9 mouse cellular contexts compared by ENCODE assay signal in the genomic region with DNA sequence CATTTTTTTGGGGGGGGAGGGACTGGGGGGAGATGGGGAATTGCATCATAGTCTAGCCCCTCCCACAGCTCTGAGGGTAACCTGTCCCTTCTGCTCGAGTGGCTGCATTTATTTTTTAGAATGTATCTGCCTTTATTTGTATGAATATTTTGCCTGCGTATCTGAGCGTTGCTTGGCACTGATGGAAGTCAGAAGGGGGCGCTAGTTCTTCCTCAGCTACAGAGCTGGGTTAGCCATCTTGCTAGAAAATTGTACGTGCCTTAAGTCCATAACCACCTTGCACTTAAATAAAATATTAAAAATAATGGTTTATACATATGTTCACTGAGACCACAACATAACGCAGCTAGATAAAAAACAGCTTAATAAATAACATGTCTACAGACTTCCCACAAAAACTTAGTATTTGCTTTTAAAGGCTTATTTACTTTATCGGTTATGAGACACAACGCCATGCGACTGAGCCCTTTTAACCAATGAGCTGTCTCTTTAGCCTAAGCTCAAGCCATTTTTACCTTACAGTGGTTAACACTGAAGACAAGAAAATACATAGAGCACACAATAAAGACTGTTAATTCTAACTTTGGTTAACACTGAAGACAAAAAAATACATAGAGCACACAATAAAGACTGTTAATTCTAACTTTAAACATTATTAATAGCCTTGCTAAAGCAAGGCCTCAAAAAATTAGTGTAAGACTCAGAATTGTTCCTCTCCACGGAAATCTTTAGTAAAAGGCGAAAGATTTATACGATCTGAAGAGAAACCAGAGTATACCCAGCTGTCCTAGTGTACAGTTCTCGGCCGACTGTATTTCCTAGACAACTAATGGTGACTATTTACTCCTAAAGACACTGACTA. TPM values are rescaled to one million over a fixed set of nuclear protein-coding genes. Genes with fewer than 3 reads are reported as not detected.
DNase-seq lines count a peak whose midpoint lies in the region; ATAC-seq and TF ChIP-seq lines count a peak whose summit lies in the region.
"Had no signal": no experiment of that assay in that cellular context is flagged by ENCODE, and none has a peak within 500 bp of the region (broad histone marks: within the 10 kb centered on the region; RNA-seq: fewer than 3 reads in every experiment).

No protein-coding gene starts in this region.

- no peaks in the 10 kb centered on the region for H3K36me3 ChIP-seq in embryonic facial prominence, embryonic 15.5 days
- H3K36me3 ChIP-seq in megakaryocyte, embryonic 14.5 days (replicated peaks; ENCODE audit: low read length): no peaks in the 10 kb centered on the region
- H3K36me3 ChIP-seq in splenic B cell, adult 2 months (ENCODE audit: control insufficient read depth, insufficient read depth, low read length, poor library complexity, severe bottlenecking): no peaks in the 10 kb centered on the region

- H3K27ac ChIP-seq in bone marrow macrophage, adult 2 months (ENCODE audit: insufficient read depth, low read depth, low read length): peak overlapping the region; percentile 33
- peak overlapping the region; percentile 98 for H3K27ac ChIP-seq in embryonic facial prominence, embryonic 15.5 days (replicated peaks)

- H3K4me1 ChIP-seq in bone marrow macrophage, adult 2 months (ENCODE audit: control insufficient read depth, insufficient read depth, low read length): peaks cover 17% of the 10 kb centered on the region
- H3K4me1 ChIP-seq in embryonic facial prominence, embryonic 15.5 days: peaks cover 4% of the 10 kb centered on the region; the same call in 1 of the 2 replicates
- H3K4me1 ChIP-seq in megakaryocyte, embryonic 14.5 days: peaks cover 43% of the 10 kb centered on the region

- peak; percentile 84 for ATAC-seq in embryonic facial prominence, embryonic 15.5 days (ENCODE audit: insufficient number of reproducible peaks, low FRiP score, low TSS enrichment, low read depth)

- peak; percentile 91 for TF ChIP-seq POLR2A in bone marrow macrophage, adult 2 months (IDR thresholded peaks at IDR 0.05; ENCODE audit: borderline replicate concordance, low read depth, low read length)

- H3K27me3 ChIP-seq in embryonic facial prominence, embryonic 15.5 days: no peaks in the 10 kb centered on the region
- peaks cover 3% of the 10 kb centered on the region for H3K27me3 ChIP-seq in megakaryocyte, embryonic 14.5 days (replicated peaks)
- no peaks in the 10 kb centered on the region for H3K27me3 ChIP-seq in splenic B cell, adult 2 months (ENCODE audit: control insufficient read depth, insufficient read depth, low read length, poor library complexity, severe bottlenecking)

- peak; percentile 56 to 79 for DNase-seq in left cerebral cortex, postnatal 14 days (ENCODE audit: low spot score in 2 of 2)
- DNase-seq in left cerebral cortex, adult 11 months (ENCODE audit: low spot score): no peak
- peak; percentile 58 to 74 for DNase-seq in heart, postnatal 10 days
- peak; percentile 44 to 58 for DNase-seq in kidney, postnatal 36 days
- peak; percentile 90 for DNase-seq in splenic B cell, adult 2 months (ENCODE audit: low read depth, low spot score)

- peak overlapping the region; percentile 76 for H3K4me2 ChIP-seq in embryonic facial prominence, embryonic 15.5 days (replicated peaks)

- H3K4me3 ChIP-seq in bone marrow macrophage, adult 2 months (ENCODE audit: insufficient read depth, low read length): no peak overlapping the region
- peak overlapping the region; percentile 70 for H3K4me3 ChIP-seq in embryonic facial prominence, embryonic 15.5 days (replicated peaks)
- H3K4me3 ChIP-seq in megakaryocyte, embryonic 14.5 days (replicated peaks): peak overlapping the region; percentile 98

- no peak overlapping the region for H3K9ac ChIP-seq in embryonic facial prominence, embryonic 15.5 days

- under 1% methylated on average over 14 of the region's 14 CpGs for WGBS in embryonic facial prominence, embryonic 15.5 days

- intact Hi-C loops in left cerebral cortex, postnatal 14 days (cut with DNase I): loop anchor here (1.0 to 5.0 kb wide), 3 partner anchors 65 to 155 kb away; a partner anchor contains a TSS
- intact Hi-C loops in heart, postnatal 10 days (cut with DNase I): loop anchor here (1.0 kb wide), 1 partner anchor 65 kb away; no protein-coding TSS in a partner anchor

- peak; percentile 47; the same call in 1 of the 2 replicates for TF ChIP-seq CTCF in bone marrow macrophage, adult 2 months (IDR thresholded peaks at IDR 0.05; ENCODE audit: low read depth, low read length)

- H3K9me3 ChIP-seq in embryonic facial prominence, embryonic 15.5 days (replicated peaks): no peaks in the 10 kb centered on the region
- H3K9me3 ChIP-seq in megakaryocyte, embryonic 14.5 days: no peaks in the 10 kb centered on the region

RNA-seq across cellular contexts. Expression of a gene that starts 0.7 kb away (rescaled TPM):
- total RNA-seq in left cerebral cortex, postnatal 14 days (2021): 1 to 10 TPM; 4.8 to 5.3 TPM
- 6.2 and 11.1 TPM in 2 replicates for polyA plus RNA-seq in bone marrow macrophage, adult 2 months (2012; ENCODE audit: insufficient read depth, insufficient read length, missing spikeins)
- 16.7 and 16.8 TPM in 2 replicates for polyA plus RNA-seq in embryonic facial prominence, embryonic 15.5 days (2015; fragmentation: Nextera tagmentation; extraction: Ambion mirVana)
- 1 to 10 TPM; 4.4 to 4.5 TPM for total RNA-seq in heart, postnatal 10 days (2021)
- 4.6 and 9.8 TPM in 2 replicates for polyA plus RNA-seq in megakaryocyte, embryonic 14.5 days (2012; ENCODE audit: insufficient read depth, low replicate concordance)

RNA-seq across cellular contexts. Expression of a gene that starts 32.5 kb away (rescaled TPM):
- total RNA-seq in left cerebral cortex, postnatal 14 days (2021): not detected
- polyA plus RNA-seq in bone marrow macrophage, adult 2 months (2012; ENCODE audit: insufficient read depth, insufficient read length, missing spikeins): not detected in 2 replicates
- 0.44 and 0.60 TPM in 2 replicates for polyA plus RNA-seq in embryonic facial prominence, embryonic 15.5 days (2015; fragmentation: Nextera tagmentation; extraction: Ambion mirVana)
- not detected for total RNA-seq in heart, postnatal 10 days (2021)
- polyA plus RNA-seq in megakaryocyte, embryonic 14.5 days (2012; ENCODE audit: insufficient read depth, low replicate concordance): 0.94 TPM in 1 of 2 replicates, not detected in the other
- total RNA-seq: gastrocnemius, postnatal 4 days had no signal

RNA-seq across cellular contexts. Expression of a gene that starts 56.4 kb away (rescaled TPM):
- not detected for total RNA-seq in left cerebral cortex, postnatal 14 days (2021)
- 1.3 and 2.4 TPM in 2 replicates for polyA plus RNA-seq in bone marrow macrophage, adult 2 months (2012; ENCODE audit: insufficient read depth, insufficient read length, missing spikeins)
- polyA plus RNA-seq in embryonic facial prominence, embryonic 15.5 days (2015; fragmentation: Nextera tagmentation; extraction: Ambion mirVana): 0.17 and 0.21 TPM in 2 replicates
- total RNA-seq in heart, postnatal 10 days (2021): under 1 TPM; 0.10 to 0.20 TPM
- not detected in 2 replicates for polyA plus RNA-seq in megakaryocyte, embryonic 14.5 days (2012; ENCODE audit: insufficient read depth, low replicate concordance)
